Mouse (Mus musculus) G1E (cell line): Measurements from ENCODE around the gene Supt5.

Source experiments
- CTCF ChIP-seq: IDR thresholded peaks from 2 replicates; pipeline ENCODE4 v1.5.1; 2012; ENCODE audit warnings: low read depth, low read length, inconsistent platforms, mixed read lengths
- GATA1 ChIP-seq: IDR thresholded peaks from 2 replicates; pipeline ENCODE4 v1.6.1; 2012; ENCODE audit warnings: borderline replicate concordance, low read length, inconsistent platforms, mixed read lengths
- TAL1 ChIP-seq: conservative IDR thresholded peaks from 2 replicates; pipeline ENCODE4 v1.6.1; 2012; ENCODE audit warnings: low read depth, low read length, inconsistent platforms, mixed read lengths

DNA sequence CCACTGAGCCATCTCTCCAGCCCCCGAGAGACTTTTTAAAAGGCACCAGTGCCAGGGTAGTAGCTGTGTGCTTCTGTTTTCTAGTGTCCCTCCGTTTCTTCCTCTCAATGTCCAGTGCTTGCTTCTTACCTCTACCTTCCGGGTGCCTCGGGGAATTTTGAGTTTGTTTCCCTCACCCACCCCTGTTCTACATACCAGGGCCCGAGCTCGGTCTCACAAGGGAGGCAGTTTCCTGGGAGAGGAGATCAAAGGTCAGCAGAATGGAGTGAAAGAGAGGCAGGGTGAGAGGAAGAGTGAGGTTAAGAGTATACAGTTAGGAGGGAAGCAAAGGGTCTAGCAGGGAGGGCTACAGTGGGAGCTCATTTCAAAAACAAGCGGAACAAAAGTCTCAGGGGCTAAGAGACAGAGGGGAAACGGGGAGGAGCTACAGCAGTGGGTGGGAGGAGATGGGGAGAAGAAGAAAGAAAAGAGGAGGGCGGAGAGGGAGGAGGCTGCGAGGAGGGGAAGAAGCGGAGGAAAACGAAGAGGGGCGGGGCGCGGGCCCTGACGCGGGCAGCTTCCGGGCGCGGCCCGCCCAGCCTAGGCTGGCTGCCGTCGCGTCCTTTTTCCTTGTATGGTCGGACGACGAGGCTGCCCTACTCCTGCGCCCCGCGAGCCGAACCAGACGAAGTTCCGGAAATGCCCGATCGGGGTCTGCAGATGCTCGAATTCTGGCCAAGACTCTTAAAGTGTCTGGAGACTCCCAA lies 36.8 kb upstream of the Supt5 start:
- TF ChIP-seq CTCF (no peak), TAL1 (no peak), GATA1 (no peak)
